In the genomic region with DNA sequence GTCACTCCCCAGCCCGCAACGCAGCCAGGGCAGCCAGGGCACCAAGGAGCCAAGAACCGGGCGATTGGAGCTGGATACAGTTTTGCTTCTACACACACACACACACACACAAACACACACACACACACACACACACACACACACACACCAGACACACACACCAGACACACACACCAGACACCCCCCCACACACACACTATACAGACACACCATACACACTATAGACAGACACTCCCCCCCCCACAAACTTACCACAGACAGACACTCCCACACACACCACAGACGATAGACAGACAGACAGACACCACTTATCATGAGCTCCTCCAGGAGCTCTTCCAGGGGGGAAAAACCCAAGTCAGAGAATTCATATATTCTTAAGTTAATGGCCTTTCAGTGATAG, we compare ENCODE assay signal across 8 mouse cellular contexts. TPM values are rescaled to one million over a fixed set of nuclear protein-coding genes. Genes with fewer than 3 reads are reported as not detected.
DNase-seq lines count a peak whose midpoint lies in the region; ATAC-seq and TF ChIP-seq lines count a peak whose summit lies in the region.

A gene (minus strand): TSS at position 122 of the 400 bp plus-strand sequence.

- H3K4me3 ChIP-seq in embryonic facial prominence, embryonic 15.5 days (replicated peaks), result peak within 1 kb of the TSS; percentile 51
- peak within 1 kb of the TSS; percentile 67 for H3K4me3 ChIP-seq in midbrain, postnatal 0 days (ENCODE audit: low read depth, low read length)

- ATAC-seq in embryonic facial prominence, embryonic 15.5 days (ENCODE audit: insufficient number of reproducible peaks, low FRiP score, low TSS enrichment, low read depth), result no peak
- peak; percentile 47; the same call in 1 of the 2 replicates for ATAC-seq in midbrain, postnatal 0 days (ENCODE audit: low FRiP score)

- WGBS in embryonic facial prominence, embryonic 15.5 days, result 15% methylated on average over 1 of the region's 5 CpGs
- 0% methylated on average over 5 of the region's 5 CpGs for WGBS in midbrain, postnatal 0 days

- H3K4me1 ChIP-seq in embryonic facial prominence, embryonic 15.5 days, result peaks cover 10% of the 10 kb centered on the region
- peaks cover 2% of the 10 kb centered on the region; the same call in 1 of the 2 replicates for H3K4me1 ChIP-seq in midbrain, postnatal 0 days (ENCODE audit: insufficient read depth, low read length)

- peaks cover 37% of the 10 kb centered on the region for H3K27me3 ChIP-seq in embryonic facial prominence, embryonic 15.5 days
- 0 out of 2 replicates have a peak, but pooled peaks cover 4% of the 10 kb centered on the region for H3K27me3 ChIP-seq in midbrain, postnatal 0 days (ENCODE audit: insufficient read depth, low read length)

- peak within 1 kb of the TSS; percentile 92 for H3K4me2 ChIP-seq in embryonic facial prominence, embryonic 15.5 days (replicated peaks)
- H3K4me2 ChIP-seq in midbrain, postnatal 0 days (ENCODE audit: low read depth, low read length, poor library complexity, severe bottlenecking), result peak within 1 kb of the TSS; percentile 95

- H3K36me3 ChIP-seq in embryonic facial prominence, embryonic 15.5 days, result no peaks in the 10 kb centered on the region
- H3K36me3 ChIP-seq in midbrain, postnatal 0 days (ENCODE audit: insufficient read depth, low read length), result no peaks in the 10 kb centered on the region

- no peak for DNase-seq in layer of hippocampus, adult 8-10 months (ENCODE audit: low spot score in 2 of 2)
- no peak for DNase-seq in layer of hippocampus, adult 11-12 months (ENCODE audit: low spot score)
- DNase-seq in layer of hippocampus, postnatal 25 days (ENCODE audit: extremely low spot score in 1 of 2, low spot score in 1 of 2), result no peak
- DNase-seq in midbrain, postnatal 0 days (ENCODE audit: low spot score), result no peak
- DNase-seq in urinary bladder, postnatal 4 days (ENCODE audit: low spot score in 2 of 2), result no peak
- DNase-seq in adrenal gland, postnatal 25 days, result no peak
- DNase-seq in embryo, embryonic 9.5 days (ENCODE audit: extremely low spot score), result no peak

- TF ChIP-seq CTCF in midbrain, postnatal 0 days (IDR thresholded peaks at IDR 0.05), result no peak

- H3K9ac ChIP-seq in embryonic facial prominence, embryonic 15.5 days, result peak within 1 kb of the TSS; percentile 9; the same call in 1 of the 2 replicates
- peak within 1 kb of the TSS; percentile 68 for H3K9ac ChIP-seq in midbrain, postnatal 0 days (replicated peaks; ENCODE audit: low read length, poor library complexity, severe bottlenecking)

- no peak within 1 kb of the TSS for H3K27ac ChIP-seq in embryonic facial prominence, embryonic 15.5 days (replicated peaks)
- no peak within 1 kb of the TSS for H3K27ac ChIP-seq in midbrain, postnatal 0 days (ENCODE audit: low read depth, low read length)

- H3K9me3 ChIP-seq in embryonic facial prominence, embryonic 15.5 days (replicated peaks), result no peaks in the 10 kb centered on the region
- no peaks in the 10 kb centered on the region for H3K9me3 ChIP-seq in midbrain, postnatal 0 days (ENCODE audit: low read length)

RNA-seq across cellular contexts. Expression of the gene that starts here (rescaled TPM):
- 100 to 1,000 TPM; 200 to 233 (median 216) TPM for total RNA-seq in layer of hippocampus, adult 8-10 months (2022)
- 1.3 TPM in 2 replicates for polyA plus RNA-seq in embryonic facial prominence, embryonic 15.5 days (2015; fragmentation: Nextera tagmentation; extraction: Ambion mirVana)
- 100 to 1,000 TPM; 240 to 257 TPM for total RNA-seq in layer of hippocampus, postnatal 25 days (2021)
- 14.0 and 16.5 TPM in 2 replicates for total RNA-seq in midbrain, postnatal 0 days (2014; rRNA removed)
- 20.5 and 22.3 TPM in 2 replicates for polyA plus RNA-seq in midbrain, postnatal 0 days (2015; fragmentation: Nextera tagmentation; extraction: Ambion mirVana)
- 3.9 and 5.8 TPM in 2 replicates for total RNA-seq in adrenal gland, postnatal 25 days (2021)

Comparison
In these comparisons a context has a peak if more than half of its experiments do, and no peak if none do; other contexts are left out.
1. RNA of the gene that starts here (total RNA-seq): 240 to 257 TPM in layer of hippocampus, postnatal 25 days and 200 to 233 TPM in layer of hippocampus, adult 8-10 months; 14.0 to 16.5 TPM in midbrain, postnatal 0 days and 3.9 to 5.8 TPM in adrenal gland, postnatal 25 days; every median in the first group is over 10 times any median in the second.